Mouse (Mus musculus) megakaryocyte, embryonic 14.5 days (primary cell): ENCODE measurements around the gene Eif5. TPM values are rescaled to one million over a fixed set of nuclear protein-coding genes. Genes with fewer than 3 reads are reported as not detected.
"Not testable (repeated sequence)": the region's sequence is repeated elsewhere in the genome, so short reads cannot be mapped to it uniquely, and the experiment has no call there.

Experiments
- H3K27me3 ChIP-seq: replicated peaks from 2 replicates; pipeline ENCODE3; 2012; ENCODE audit warnings: inconsistent platforms
- H3K36me3 ChIP-seq: replicated peaks from 2 replicates; pipeline ENCODE3; 2012; ENCODE audit warnings: low read length, inconsistent platforms, mixed read lengths
- H3K4me1 ChIP-seq: 2 replicates; pipeline ENCODE4 v1.6.1; 2012; ENCODE audit warnings: inconsistent platforms
- H3K4me3 ChIP-seq: replicated peaks from 2 replicates; pipeline ENCODE3; 2012; ENCODE audit warnings: moderate library complexity, mild to moderate bottlenecking, inconsistent platforms
- H3K9me3 ChIP-seq: 2 replicates; pipeline ENCODE4 v1.6.1; 2012; ENCODE audit warnings: inconsistent platforms
- FLI1 ChIP-seq: IDR thresholded peaks from 2 replicates; pipeline ENCODE4 v1.6.1; 2012; ENCODE audit warnings: low read length, inconsistent platforms, mixed read lengths
- GATA1 ChIP-seq: IDR thresholded peaks from 3 replicates; pipeline ENCODE4 v1.6.1; 2012; ENCODE audit warnings: mixed read lengths, low read length, inconsistent platforms, borderline replicate concordance
- polyA plus RNA-seq: library from polyadenylated mRNA; stranded (reverse); fragments of >175 nt; gene quantifications from 2 replicates; pipeline ENCODE4 v1.2.3, GENCODE M21; 2012; ENCODE audit warnings: low replicate concordance; ENCODE audit not compliant: insufficient read depth

The Eif5 gene
- polyA plus RNA-seq, 1 experiment, result 28.5 TPM

DNA sequence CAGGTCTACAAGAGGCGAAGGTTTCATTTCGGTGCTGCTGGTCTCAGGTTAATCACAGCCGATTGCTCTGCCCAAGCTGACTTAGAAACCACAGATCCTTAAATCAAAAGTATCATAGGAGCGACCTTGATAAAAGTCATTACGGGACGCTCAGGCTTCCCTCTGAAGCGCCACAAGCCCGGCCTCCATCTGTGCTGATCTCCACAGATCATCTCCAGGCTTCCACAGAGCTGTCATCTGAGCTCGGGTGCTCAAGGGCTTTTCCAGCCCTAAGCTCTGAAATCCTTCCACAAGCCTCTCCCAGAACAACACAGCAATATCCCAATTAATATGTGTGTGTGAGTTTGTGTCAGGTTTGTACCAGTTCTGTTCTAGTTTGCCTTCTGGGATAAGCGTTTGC is 29.9 kb upstream of the Eif5 start:
- peaks cover 4% of the 10 kb centered on the region for H3K9me3 ChIP-seq
- peaks cover 23% of the 10 kb centered on the region for H3K4me1 ChIP-seq
- H3K4me3 ChIP-seq, result no peak overlapping the region
- peaks cover 13% of the 10 kb centered on the region for H3K27me3 ChIP-seq
- TF ChIP-seq GATA1, result no peak
- TF ChIP-seq FLI1, result no peak
- H3K36me3 ChIP-seq, result no peaks in the 10 kb centered on the region

DNA sequence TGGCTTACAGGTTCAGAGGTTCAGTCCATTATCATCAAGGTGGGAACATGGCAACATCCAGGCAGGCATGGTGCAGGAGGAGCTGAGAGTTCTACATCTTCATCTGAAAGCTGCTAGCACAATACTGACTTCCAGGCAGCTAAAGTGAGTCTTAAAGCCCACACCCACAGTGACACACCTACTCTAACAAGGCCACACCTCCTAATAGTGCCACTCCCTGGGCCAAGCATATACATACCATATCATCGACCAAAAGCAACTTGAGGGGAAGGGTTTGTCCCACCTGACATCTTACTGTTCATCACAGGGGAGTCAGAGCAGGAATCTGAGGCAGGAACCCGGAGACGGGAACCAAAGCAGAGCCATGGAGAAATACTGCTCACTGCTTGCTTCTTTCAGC is 29.4 kb upstream of the Eif5 start:
- H3K27me3 ChIP-seq, result peaks cover 10% of the 10 kb centered on the region
- not testable (repeated sequence) for H3K9me3 ChIP-seq, H3K36me3 ChIP-seq, H3K4me3 ChIP-seq
- H3K4me1 ChIP-seq, result peaks cover 18% of the 10 kb centered on the region

DNA sequence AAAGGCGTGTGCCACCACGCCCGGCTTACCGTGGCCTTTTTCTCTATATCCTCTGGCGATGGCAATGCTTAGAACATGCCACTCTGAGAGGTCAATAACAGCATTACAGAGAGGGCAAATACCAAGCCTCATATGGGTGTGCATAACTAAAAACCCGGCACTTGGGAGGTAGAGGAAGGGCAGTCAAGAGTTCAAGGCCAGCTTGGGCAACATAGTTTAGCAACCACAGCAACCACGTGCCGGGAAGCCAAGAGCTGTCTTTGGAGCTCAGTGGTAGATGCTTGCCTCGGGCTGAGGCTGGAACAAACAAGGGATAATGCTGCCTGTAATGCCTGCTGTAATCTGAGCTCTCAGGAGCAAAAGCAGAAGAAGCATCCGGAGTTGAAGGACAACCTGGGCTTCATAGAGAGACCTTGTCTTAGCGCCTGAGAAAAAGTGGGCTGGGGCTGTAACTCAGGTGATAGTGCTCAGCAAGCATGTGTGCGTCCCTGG is 25.2 kb upstream of the Eif5 start:
- Histone ChIP-seq H3K36me3 (no peaks in the 10 kb centered on the region), H3K4me3 (no peak overlapping the region), H3K27me3 (peaks cover 4% of the 10 kb centered on the region), H3K4me1 (peaks cover 37% of the 10 kb centered on the region), H3K9me3 (no peaks in the 10 kb centered on the region)
- TF ChIP-seq GATA1 (no peak), FLI1 (no peak)

DNA sequence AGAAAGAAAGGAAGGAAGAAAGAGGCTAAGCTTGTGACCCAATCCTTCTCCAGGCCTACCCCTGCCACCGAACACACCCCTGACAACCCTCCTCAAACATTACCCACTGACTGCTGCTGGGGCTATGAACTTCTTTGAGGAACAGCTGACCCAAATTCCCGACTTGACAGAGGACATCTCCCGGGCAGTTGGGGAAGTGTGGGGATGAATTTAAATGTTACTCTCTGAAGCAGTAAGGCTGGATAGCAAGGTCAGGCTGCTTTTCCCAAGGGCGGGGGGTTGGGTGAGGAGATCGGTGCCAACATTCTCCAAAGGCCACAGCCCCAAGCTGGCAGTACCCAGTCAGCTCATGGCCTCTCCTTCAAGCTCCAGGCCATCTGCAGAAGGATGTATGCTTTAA is 24.1 kb upstream of the Eif5 start:
- Histone ChIP-seq H3K9me3 (no peaks in the 10 kb centered on the region), H3K4me3 (no peak overlapping the region), H3K36me3 (no peaks in the 10 kb centered on the region), H3K4me1 (peaks cover 48% of the 10 kb centered on the region), H3K27me3 (peaks cover 2% of the 10 kb centered on the region)
- no peak for TF ChIP-seq FLI1
- no peak for TF ChIP-seq GATA1

DNA sequence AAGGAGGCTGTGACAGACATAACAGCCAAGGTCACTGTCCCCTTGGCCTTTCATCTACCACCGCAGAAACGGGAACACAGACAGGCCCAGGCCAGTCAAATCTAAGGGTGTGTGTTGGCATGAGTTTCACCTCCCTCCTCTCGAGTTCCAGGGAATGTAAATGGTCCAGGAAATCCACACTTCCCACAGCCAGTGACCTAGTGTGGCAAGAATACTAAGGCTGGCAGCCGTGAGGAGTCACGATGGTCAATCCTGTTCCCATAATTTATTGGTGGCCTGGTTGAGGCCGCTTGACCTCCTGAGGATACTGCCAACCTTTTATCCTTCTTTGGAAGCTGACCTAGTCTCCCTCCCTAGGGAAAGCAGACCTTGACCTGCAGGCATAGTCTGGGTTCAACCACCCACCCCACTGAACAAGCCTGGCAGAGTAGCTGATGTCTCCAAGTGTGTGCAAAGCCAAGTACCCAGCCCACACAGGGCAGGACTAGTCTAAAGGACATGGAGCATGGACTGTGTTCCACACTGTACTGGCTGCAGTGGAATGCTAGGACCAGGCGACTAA is 23.5 kb upstream of the Eif5 start:
- TF ChIP-seq FLI1, result no peak
- no peak for TF ChIP-seq GATA1
- Histone ChIP-seq H3K4me3 (peak overlapping the region; percentile 92), H3K27me3 (no peaks in the 10 kb centered on the region), H3K36me3 (no peaks in the 10 kb centered on the region), H3K4me1 (peaks cover 48% of the 10 kb centered on the region), H3K9me3 (no peaks in the 10 kb centered on the region)

DNA sequence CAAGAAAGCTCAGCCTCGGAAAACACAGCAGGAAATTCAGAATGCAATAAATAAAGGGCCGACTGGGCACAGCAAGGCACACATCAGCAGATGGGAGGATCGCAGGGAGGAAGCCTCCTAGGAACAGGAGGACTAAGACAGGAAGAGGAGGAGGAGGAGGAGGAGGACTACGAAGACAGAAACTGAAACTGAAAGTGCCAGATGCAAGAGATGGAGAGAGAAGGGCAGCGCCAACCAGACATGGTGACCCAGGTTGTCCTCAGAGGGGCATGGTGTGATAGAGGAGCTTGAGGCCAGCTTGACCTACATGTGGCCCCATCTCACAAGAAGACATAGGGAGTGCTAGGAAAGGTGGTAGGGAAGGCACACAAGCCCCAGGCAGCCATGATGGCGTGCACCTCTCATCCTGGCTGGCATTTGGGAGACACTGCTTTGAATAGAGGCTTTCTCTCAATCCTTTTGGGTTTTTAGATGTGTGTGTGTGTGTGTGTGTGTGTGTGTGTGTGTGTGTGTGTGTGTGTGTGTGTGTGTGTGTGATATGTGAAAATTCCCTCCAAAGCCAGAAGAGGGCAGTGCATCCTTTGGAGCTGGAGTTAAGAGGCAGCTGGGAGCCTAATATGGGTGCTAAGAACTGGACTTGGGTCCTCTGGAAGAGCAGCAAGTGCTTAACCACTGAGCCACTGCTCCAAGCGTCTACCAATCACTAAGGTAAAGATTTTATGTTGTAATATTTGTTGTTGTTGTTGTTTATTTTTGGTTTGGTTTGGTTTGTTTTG is 22.8 kb upstream of the Eif5 start:
- H3K4me1 ChIP-seq, result peaks cover 48% of the 10 kb centered on the region
- peaks cover 6% of the 10 kb centered on the region for H3K27me3 ChIP-seq
- H3K9me3 ChIP-seq, result no peaks in the 10 kb centered on the region
- TF ChIP-seq GATA1 (no peak), FLI1 (no peak)
- H3K36me3 ChIP-seq, result no peaks in the 10 kb centered on the region
- H3K4me3 ChIP-seq, result peak overlapping the region; percentile 92

DNA sequence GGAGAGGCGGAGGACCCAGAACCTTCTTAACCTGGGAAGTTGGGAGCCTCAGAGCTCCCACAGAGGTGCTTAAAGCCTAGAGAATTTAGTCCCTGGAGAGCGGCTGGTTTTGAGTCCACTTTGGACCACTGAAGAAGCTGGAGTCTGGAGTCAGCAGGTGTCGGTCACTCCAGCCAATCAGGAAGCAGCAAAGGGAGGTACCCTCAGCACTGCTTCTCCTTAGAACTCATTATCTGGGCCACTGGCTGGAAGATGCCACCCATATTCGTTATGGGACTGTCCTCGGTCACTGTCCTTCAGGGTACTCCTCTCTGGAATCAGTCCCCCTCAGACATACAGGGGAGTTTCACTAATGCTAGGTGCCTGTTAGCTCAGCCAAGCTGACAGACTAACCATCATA is 21.9 kb upstream of the Eif5 start:
- Histone ChIP-seq H3K4me1 (peaks cover 51% of the 10 kb centered on the region), H3K36me3 (no peaks in the 10 kb centered on the region), H3K9me3 (no peaks in the 10 kb centered on the region), H3K4me3 (no peak overlapping the region), H3K27me3 (peaks cover 12% of the 10 kb centered on the region)
- no peak for TF ChIP-seq GATA1

DNA sequence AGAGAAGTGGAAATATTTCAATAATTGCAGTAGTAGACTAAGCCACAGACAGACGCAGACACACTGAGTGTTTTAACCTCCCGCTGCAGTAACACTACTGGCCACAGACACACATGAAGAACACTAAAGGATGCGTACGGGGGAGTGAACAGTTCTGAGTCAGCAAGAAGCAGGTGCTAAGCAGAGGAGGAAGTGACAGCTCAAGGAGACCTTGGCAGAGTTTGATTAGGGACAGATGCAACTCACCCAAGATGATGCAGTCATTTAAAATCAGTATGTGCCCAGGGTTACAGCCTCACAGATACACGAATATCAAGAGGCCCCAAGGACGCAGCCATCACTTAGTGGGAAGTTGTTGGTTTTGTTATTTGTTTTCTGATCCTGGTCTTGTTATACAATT is 21.0 kb upstream of the Eif5 start:
- Histone ChIP-seq H3K27me3 (peaks cover 12% of the 10 kb centered on the region), H3K36me3 (no peaks in the 10 kb centered on the region), H3K4me3 (no peak overlapping the region), H3K4me1 (peaks cover 51% of the 10 kb centered on the region), H3K9me3 (no peaks in the 10 kb centered on the region; the same call in 1 of the 2 replicates)
- TF ChIP-seq GATA1 (no peak), FLI1 (no peak)

DNA sequence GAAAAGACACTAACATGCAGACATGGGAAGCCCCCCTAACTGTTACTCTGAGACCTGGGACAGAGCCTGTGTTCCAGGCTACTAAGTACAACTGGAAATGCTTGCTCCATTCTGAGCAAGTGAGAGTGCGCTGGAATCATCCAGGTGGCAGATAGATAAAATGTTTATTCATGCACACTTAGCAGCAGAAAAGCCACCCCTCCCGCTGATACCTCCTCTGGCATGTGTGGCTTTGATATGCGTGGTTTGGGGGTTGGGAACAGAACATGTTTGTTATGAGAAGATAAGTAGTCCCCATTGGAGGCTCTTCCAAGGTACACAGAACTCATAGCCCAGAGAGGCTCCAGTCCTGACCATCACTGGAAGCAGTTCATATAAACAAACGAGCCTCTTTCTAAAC is 19.9 kb upstream of the Eif5 start:
- H3K27me3 ChIP-seq, result peaks cover 12% of the 10 kb centered on the region
- no peaks in the 10 kb centered on the region; the same call in 1 of the 2 replicates for H3K9me3 ChIP-seq
- TF ChIP-seq GATA1, result no peak
- no peak for TF ChIP-seq FLI1
- no peak overlapping the region for H3K4me3 ChIP-seq
- peaks cover 51% of the 10 kb centered on the region for H3K4me1 ChIP-seq
- H3K36me3 ChIP-seq, result no peaks in the 10 kb centered on the region

DNA sequence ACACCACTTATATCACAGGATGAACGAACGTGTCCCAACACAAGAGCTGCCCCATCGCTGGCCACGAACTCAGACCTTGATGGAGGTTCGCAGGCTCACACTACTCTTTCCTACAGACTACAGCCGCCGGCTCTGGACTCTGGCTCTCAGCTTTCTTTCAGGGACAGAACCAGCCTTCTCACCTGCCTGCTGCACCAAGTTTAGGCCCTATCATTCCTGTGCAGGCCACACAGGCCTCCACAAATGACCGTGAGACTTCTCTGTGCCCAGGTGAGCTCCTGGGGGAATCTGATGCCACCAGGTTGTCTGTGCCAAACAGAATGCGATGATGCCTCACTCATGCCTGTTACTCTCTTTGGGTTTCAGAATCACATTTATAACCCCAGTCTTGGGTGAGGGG is 19.4 kb upstream of the Eif5 start:
- TF ChIP-seq FLI1 (no peak), GATA1 (no peak)
- H3K27me3 ChIP-seq, result peaks cover 12% of the 10 kb centered on the region
- H3K4me1 ChIP-seq, result peaks cover 51% of the 10 kb centered on the region
- no peaks in the 10 kb centered on the region for H3K36me3 ChIP-seq
- no peaks in the 10 kb centered on the region; the same call in 1 of the 2 replicates for H3K9me3 ChIP-seq
- no peak overlapping the region for H3K4me3 ChIP-seq
